Mouse (Mus musculus) stomach, postnatal 0 days (tissue): ENCODE results near the gene Uevld. TPM values are rescaled to one million over a fixed set of nuclear protein-coding genes. Genes with fewer than 3 reads are reported as not detected.

Experiments used
- ATAC-seq: fragments of 200-750 bp; cut with Nextera tagmentation; 2 replicates; pipeline ENCODE4 v1.8.0; 2017; ENCODE audit not compliant: low FRiP score, low TSS enrichment
- DNase-seq: peaks from one replicate; pipeline ENCODE4 v3.0.0-alpha.2; 2016; ENCODE audit warnings: low spot score
- H3K27ac ChIP-seq: fragments of 300-500 bp; sonication (generic); replicated peaks from 2 replicates; pipeline ENCODE4 v1.5.1; 2014; ENCODE audit warnings: mild to moderate bottlenecking, control low read depth
- H3K27me3 ChIP-seq: fragments of 300-500 bp; sonication (generic); 2 replicates; pipeline ENCODE4 v1.6.1; 2014; ENCODE audit warnings: low read length; ENCODE audit not compliant: control insufficient read depth, insufficient read depth
- H3K36me3 ChIP-seq: fragments of 300-500 bp; sonication (generic); 2 replicates; pipeline ENCODE4 v1.6.1; 2014; ENCODE audit warnings: low read length, mixed read lengths; ENCODE audit not compliant: control insufficient read depth, insufficient read depth
- H3K4me1 ChIP-seq: fragments of 300-500 bp; sonication (generic); replicated peaks from 2 replicates; pipeline ENCODE4 v1.6.1; 2014; ENCODE audit warnings: antibody characterized with exemption; ENCODE audit not compliant: control insufficient read depth, insufficient read depth
- H3K4me2 ChIP-seq: fragments of 300-500 bp; sonication (generic); replicated peaks from 2 replicates; pipeline ENCODE4 v1.6.1; 2014; ENCODE audit warnings: low read depth, mild to moderate bottlenecking, control low read depth, moderate library complexity
- H3K4me3 ChIP-seq: fragments of 300-500 bp; sonication (generic); 2 replicates; pipeline ENCODE4 v1.5.1; 2014; ENCODE audit warnings: low read depth, low read length, control low read depth
- H3K9ac ChIP-seq: fragments of 300-500 bp; sonication (generic); 2 replicates; pipeline ENCODE4 v1.6.1; 2014; ENCODE audit warnings: mild to moderate bottlenecking, low read length, control low read depth, mixed read lengths
- H3K9me3 ChIP-seq: fragments of 300-500 bp; sonication (generic); 2 replicates; pipeline ENCODE4 v1.6.1; 2016; ENCODE audit warnings: low read length; ENCODE audit not compliant: control insufficient read depth
- CTCF ChIP-seq: IDR thresholded peaks from 2 replicates; pipeline ENCODE4 v1.5.1; 2016; ENCODE audit warnings: antibody characterized with exemption, low read depth, mild to moderate bottlenecking, moderate library complexity
- EP300 ChIP-seq: optimal IDR thresholded peaks from 2 replicates; pipeline ENCODE3; 2016; ENCODE audit warnings: antibody characterized with exemption
- WGBS: fragments of 180-500 bp; shearing (Covaris S2); extraction: QIAGEN DNeasy Blood & Tissue Kit; methylation state at CpG from one replicate; pipeline ENCODE4 v1.1.7; 2014; 5-methylcytosine and 5-hydroxymethylcytosine counted together
- polyA plus RNA-seq: library from polyadenylated mRNA; unstranded; fragments of >200 nt; fragmentation: Nextera tagmentation; extraction: Ambion mirVana; gene quantifications from 2 replicates; pipeline ENCODE4 v1.2.1, GENCODE M21; 2015

Gene Uevld
- polyA plus RNA-seq = 6.0 and 6.5 TPM in 2 replicates

- under 1% methylated on average over 50 of the region's 51 CpGs for WGBS
- peaks cover 5% of the 10 kb centered on the region; the same call in 1 of the 2 replicates for H3K36me3 ChIP-seq
- H3K4me2 ChIP-seq = peak within 1 kb of the TSS; percentile 92
- no peaks in the 10 kb centered on the region for H3K9me3 ChIP-seq
- H3K4me1 ChIP-seq = 0 out of 2 replicates have a peak, but pooled peaks cover 2% of the 10 kb centered on the region
- H3K4me3 ChIP-seq = peak within 1 kb of the TSS; percentile 71
- ATAC-seq = peak; percentile 94
- peak within 1 kb of the TSS; percentile 77 for H3K27ac ChIP-seq
- H3K27me3 ChIP-seq = no peaks in the 10 kb centered on the region
- no peak for TF ChIP-seq EP300
- peak; percentile 54 for TF ChIP-seq CTCF
- DNase-seq = peak; percentile 98
- peak within 1 kb of the TSS; percentile 77 for H3K9ac ChIP-seq
Measured at GRCm38 (mm10) chr7:46957831-46958691, at the start of gene Uevld. Gene Uevld (minus strand): TSS chr7:46958527.

GRCm38 (mm10) chr7:47007818-47008167, 49.5 kb upstream of the Uevld start:
- H3K4me3 ChIP-seq = peak overlapping the region; percentile 74
- peak overlapping the region; percentile 71 for H3K4me2 ChIP-seq
- H3K9ac ChIP-seq = peak overlapping the region; percentile 82
- H3K36me3 ChIP-seq = no peaks in the 10 kb centered on the region
- H3K27ac ChIP-seq = peak overlapping the region; percentile 97
- H3K9me3 ChIP-seq = no peaks in the 10 kb centered on the region
- WGBS = under 1% methylated on average over 25 of the region's 25 CpGs
- peaks cover 2% of the 10 kb centered on the region; the same call in 1 of the 2 replicates for H3K4me1 ChIP-seq
- ATAC-seq (peak; percentile 79), DNase-seq (no peak)
- TF ChIP-seq CTCF = peak; percentile 75
- TF ChIP-seq EP300 = no peak
- H3K27me3 ChIP-seq = no peaks in the 10 kb centered on the region

- TF ChIP-seq EP300 (no peak), CTCF (no peak)
- Histone ChIP-seq H3K4me1 (peaks cover 2% of the 10 kb centered on the region; the same call in 1 of the 2 replicates), H3K27me3 (no peaks in the 10 kb centered on the region), H3K4me2 (peak overlapping the region; percentile 71), H3K9me3 (no peaks in the 10 kb centered on the region), H3K9ac (peak overlapping the region; percentile 82), H3K4me3 (peak overlapping the region; percentile 74), H3K27ac (peak overlapping the region; percentile 97), H3K36me3 (no peaks in the 10 kb centered on the region)
- no peak for ATAC-seq
- 10% methylated on average over 21 of the region's 21 CpGs for WGBS
- no peak for DNase-seq
Measured at GRCm38 (mm10) chr7:47007109-47007780, 48.9 kb upstream of the Uevld start.

GRCm38 (mm10) chr7:47003411-47004115, 45.2 kb upstream of the Uevld start:
- Histone ChIP-seq H3K36me3 (no peaks in the 10 kb centered on the region; the same call in 1 of the 2 replicates), H3K9ac (no peak overlapping the region), H3K27ac (no peak overlapping the region), H3K4me1 (peaks cover 3% of the 10 kb centered on the region; the same call in 1 of the 2 replicates), H3K4me3 (no peak overlapping the region), H3K27me3 (no peaks in the 10 kb centered on the region), H3K4me2 (no peak overlapping the region), H3K9me3 (no peaks in the 10 kb centered on the region)
- no peak for ATAC-seq
- DNase-seq = no peak
- no peak for TF ChIP-seq CTCF
- TF ChIP-seq EP300 = no peak
- 59% methylated on average over 3 of the region's 3 CpGs for WGBS

- Histone ChIP-seq H3K4me1 (peaks cover 3% of the 10 kb centered on the region; the same call in 1 of the 2 replicates), H3K9ac (no peak overlapping the region), H3K36me3 (peaks cover 7% of the 10 kb centered on the region), H3K27ac (peak overlapping the region; percentile 35; the same call in 1 of the 2 replicates), H3K9me3 (no peaks in the 10 kb centered on the region), H3K4me2 (no peak overlapping the region), H3K27me3 (no peaks in the 10 kb centered on the region), H3K4me3 (no peak overlapping the region)
- DNase-seq = no peak
- 41% methylated on average over 4 of the region's 4 CpGs for WGBS
- TF ChIP-seq EP300 (no peak), CTCF (no peak)
- no peak for ATAC-seq
Measured at GRCm38 (mm10) chr7:47001900-47002275, 43.6 kb upstream of the Uevld start.
